Mouse (Mus musculus): ENCODE data around the gene Gm28551.
"Not testable (repeated sequence)": the region's sequence is repeated elsewhere in the genome, so short reads cannot be mapped to it uniquely, and the experiment has no call there.

Gene Gm28551

DNA sequence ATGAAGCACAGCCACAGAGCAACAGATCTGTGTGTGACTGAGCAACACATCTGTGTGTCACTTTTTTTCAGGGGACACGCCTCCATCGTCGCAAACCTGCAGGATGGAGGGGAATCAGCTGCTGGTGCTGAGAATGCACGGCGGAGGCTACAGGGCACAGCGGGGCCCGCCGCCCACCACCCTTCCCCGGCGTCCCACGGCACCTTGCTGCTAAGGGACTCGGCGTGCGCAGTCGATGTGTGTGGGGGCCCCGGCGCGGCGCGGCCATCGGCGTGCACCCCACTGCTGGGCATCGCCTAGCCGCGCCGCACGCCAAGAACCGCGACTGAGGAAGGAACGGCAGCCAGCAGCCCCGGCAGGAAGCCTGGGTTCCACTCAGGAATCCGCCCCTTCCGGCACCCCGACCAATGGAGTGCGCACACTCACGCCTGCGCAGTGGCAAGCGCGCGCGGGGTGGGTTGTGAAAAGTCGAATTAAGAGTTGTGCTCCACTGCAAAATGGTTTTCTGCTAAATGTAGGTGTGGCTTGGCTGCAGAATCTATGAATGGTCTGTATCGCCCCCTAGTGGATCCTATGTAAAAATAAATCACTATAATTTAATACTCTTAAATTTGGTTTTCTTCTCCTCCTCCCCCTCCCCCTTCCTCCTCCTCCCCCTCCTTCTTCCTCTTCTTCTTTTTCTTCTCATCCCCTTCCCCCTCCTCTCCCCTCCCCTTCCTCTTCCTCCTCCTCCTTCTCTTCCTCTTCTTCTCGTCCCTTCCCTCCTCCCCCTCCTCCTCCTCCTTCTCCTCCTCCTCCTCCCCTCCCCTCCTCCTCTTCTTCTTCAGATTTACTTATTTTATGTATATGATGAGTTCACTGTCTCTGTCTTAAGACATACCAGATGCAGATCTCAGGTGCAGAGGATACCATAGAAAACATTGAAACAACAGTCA is at the start of gene Gm28551, which contains the start of the genes Asdurf and Asnsd1:
Gm28551 (minus strand) TSS at position 341 of the 935 bp plus-strand sequence.
Asdurf (minus strand) TSS at position 293 of the 935 bp plus-strand sequence.
Asnsd1 (minus strand) TSS at position 426 of the 935 bp plus-strand sequence.
- DNase-seq (ENCODE audit: inconsistent ontology term) = peak; percentile 99

DNA sequence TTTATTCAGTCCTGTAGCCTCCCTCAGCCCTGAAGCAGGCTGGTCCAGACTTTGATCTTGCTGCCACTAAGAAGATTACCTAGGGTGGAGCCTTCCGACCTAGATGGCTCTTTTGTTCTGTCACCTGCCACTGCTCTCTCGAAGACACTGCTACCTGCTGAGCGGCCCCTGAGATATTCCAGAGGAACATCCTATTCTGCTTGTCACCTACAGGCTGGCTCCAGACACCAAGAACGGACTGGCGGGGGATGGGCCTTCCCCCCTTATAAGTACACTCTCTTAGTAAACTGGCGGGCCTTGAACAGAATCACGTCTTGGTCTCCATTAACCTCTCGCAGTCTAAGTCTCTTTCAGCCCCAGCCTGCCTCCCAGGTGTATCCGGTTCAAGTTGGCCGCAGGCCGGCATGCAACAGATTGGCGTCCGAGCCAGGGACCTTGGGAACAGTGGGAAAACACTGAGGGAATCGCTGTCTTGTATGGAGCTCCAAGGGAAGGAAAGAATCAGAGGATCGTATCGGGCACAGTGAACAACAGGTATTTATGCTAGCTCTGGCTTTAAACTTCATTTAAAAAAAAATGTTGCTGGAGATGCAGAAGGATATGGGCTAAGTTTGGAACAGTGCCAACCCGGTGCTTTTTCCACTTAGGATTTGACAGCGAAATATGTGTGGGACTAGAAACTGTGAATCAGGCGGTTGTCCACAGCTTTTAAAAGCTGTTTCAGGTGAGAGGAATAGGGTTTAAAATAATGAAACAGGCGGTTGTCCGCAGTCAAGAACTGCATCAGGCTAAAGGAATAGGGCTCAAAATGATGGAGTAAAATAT is 41.7 kb upstream of the Gm28551 start:
- not testable (repeated sequence) for DNase-seq (ENCODE audit: inconsistent ontology term)

DNA sequence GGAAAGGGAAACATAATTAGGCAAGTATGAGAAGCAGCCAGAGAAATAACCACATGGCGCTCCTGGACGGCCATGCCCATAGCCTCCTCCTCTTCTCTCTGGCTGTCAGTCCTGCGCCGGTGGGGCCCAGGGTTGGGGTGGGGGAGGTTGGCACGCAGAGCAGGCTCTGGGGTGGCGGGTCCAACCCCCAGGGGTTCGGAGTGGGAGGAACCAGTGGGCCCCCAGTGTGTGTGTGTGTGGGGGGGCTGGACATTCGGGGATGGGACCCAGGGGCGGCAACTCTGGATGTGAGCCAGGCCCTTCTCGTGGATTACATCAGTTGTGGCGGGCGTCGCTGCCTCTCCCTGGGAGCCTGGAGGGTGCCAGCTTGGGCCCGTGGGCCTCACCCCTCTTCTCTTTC is 36.3 kb upstream of the Gm28551 start:
- no peak for DNase-seq (ENCODE audit: inconsistent ontology term)

DNA sequence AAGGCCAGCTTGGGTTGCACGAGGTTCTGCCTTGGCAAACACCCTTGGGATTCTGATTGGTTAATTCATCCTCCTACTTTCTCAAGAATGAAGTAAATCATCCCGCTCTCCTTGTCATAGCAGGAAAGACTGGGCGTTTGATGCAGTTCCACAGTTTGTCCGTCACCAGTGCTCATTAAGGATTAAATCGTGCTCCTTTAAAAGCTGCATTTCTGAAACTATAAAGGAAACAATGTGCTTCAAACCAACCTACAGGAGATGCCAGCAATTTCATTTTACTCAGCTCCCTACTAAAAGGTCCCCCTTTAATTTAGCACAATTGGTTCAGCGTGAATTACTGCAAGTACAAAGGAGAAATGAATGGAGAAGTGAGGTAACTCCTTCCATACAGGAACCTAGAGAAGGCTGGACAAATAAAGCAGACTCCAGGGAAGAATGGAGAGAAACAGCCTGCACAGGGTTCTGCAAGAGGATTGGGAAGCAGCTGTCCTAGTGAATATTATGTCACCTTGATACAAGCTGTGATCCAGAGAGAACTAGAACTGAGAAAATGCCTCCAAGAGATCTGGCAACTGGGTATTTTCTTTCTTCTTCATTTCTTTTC is 31.7 kb upstream of the Gm28551 start:
- DNase-seq (ENCODE audit: inconsistent ontology term) = no peak

DNA sequence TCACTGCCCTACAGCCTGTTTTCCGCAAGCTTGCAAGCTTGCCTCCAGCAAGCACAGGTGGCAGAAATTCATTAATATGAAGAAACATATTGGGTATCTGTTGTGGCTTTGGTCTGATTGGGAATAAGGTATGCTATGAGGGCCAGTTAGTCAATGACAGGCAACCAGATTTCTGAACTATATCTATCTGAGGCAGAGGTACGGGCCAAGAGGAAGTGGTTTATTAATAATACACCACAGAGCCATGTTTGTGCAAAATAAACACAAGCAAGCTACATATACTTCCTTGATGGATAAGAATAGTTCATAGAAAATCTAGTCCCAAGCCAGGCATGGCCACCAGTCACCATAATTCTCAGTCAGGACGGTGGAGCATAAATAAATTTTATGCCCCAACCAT is 25.3 kb upstream of the Gm28551 start:
- no peak for DNase-seq (ENCODE audit: inconsistent ontology term)

DNA sequence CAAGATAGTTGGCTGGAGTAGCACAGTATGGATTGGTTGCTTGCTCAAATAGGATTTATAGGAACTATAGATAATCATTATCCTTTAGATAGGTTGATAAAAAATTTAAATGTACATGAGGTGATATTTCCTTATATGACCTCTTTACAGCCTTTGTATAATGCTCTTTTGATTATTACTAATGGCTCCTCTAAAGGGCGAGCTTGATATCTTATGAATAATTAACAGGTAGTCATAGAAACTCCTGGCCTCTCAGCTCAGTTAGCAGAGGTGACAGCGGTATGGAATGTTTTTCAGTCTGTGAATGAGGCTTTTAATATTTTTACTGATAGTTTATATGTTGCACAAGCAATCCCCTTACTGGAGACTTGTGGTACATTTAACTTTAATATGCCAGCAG is 23.5 kb upstream of the Gm28551 start:
- DNase-seq (ENCODE audit: inconsistent ontology term) = not testable (repeated sequence)

DNA sequence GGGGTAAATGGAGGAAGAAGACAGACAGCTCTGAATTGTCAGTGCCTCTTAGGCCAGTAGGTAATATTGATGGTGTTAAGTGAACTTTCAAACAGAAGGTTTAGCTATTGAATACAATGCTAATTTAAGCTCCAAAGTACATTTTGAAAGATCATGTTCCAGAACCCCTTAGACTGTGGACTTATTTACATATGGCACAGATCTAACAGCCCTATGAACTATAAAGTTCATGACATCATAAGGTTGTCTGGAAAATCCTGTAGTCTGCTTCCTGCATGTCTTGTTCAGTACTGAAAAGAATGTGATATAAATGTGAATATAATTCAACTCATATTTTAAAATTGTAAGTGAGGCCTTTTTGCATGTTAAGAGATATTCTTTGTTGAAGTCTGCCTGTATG is 6.5 kb upstream of the Gm28551 start:
- DNase-seq (ENCODE audit: inconsistent ontology term) = no peak

DNA sequence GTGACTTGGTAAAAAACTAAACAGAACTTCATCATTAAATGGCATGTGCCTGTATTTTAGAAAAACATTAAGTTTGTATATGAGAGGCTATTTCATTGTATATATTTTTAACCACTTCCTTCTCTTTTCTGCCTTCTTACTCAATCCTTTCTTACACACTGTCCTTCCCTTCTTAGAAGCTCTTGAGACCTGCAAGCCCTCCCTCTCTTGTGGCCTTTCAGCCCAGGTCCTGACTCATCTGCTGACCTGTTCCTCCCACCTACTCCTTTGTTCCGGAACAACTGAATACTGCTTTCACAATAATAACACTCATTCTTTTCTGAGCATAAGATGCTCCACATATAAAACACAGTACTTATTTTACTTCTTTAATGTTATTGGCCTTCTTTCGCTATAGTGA is 11.4 kb downstream of the Gm28551 start:
- DNase-seq (ENCODE audit: inconsistent ontology term) = no peak

DNA sequence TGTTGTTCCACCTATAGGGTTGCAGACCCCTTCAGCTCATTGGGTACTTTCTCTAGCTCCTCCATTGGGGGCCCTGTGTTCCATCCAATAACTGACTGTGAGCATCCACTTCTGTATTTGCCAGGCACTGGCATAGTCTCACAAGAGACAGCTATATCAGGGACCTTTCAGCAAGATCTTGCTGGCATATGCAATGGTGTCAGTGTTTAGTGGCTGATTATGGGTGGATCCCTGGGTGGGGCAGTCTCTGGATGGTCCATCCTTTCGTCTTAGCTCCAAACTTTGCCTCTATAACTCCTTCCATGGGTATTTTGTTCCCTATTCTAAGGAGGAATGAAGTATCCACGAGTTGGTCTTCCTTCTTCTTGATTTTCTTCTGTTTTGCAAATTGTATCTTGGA is 15.1 kb downstream of the Gm28551 start:
- DNase-seq (ENCODE audit: inconsistent ontology term) = not testable (repeated sequence)

DNA sequence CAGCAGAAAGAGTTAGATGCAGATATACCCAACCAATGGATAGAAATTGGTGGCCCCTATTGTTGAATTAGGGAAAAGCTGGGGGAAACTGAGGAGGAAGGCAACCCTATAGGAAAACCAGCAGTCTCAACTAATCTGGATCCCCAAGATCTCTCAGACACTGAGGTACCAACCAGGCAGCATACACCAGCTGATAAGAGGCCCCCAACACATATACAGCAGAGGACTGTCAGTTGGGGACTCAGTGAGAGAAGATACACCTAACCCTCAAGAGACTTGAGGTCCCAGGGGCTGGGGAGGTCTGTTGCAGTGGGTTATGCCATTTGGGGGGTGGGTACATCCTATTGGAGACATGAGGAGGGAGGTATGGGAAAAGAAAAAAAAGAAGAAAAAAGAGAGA is 17.0 kb downstream of the Gm28551 start:
- no peak for DNase-seq (ENCODE audit: inconsistent ontology term)

DNA sequence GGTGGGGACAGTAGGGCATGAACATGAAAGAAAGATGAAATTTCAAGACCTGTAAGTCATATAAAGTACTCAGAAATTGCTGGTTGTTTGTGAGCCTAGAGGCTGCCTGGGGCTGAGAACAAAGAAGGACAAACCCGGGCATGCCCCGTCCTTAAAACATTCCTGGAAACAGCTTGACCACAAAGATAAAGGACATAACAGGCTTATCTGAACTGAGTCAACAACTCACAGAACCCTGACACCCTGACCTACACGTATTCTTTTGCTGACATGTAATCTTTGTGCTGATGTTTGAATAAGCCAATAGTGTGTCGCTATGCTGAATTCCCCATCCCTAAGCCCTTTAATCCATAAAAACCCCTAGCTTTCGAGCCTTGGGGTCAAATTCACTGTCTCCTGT is 18.9 kb downstream of the Gm28551 start:
- not testable (repeated sequence) for DNase-seq (ENCODE audit: inconsistent ontology term)

DNA sequence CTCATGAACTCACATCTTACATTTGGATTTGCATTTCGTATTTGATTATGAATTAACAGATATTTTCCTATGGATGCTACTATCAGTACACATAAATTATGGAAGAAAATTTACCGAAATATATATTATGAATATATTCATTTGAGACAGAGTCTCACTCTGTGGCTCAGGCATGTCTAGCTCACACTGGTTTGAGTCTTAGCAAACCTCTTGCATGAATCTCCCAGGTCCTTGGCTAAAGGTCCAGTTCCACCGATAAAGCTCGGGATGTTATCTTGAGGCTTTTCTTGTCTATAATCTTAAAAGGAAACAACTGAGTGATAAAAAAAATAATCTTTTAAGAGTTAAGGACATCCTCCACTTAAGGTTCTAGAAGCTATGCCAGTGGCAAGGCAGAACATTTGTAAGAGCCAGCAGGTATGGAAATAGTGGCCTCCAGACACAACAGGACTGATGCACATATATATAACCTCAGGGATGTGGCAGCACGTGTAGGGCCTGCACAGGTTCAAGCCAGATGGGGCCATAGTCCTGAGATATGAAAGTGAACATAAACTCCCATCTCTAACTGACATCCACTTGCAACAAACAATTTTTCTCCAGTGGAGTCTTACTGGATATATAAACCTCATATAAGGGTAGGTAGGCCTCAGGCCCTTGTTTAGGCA is 27.5 kb downstream of the Gm28551 start:
- no peak for DNase-seq (ENCODE audit: inconsistent ontology term)

DNA sequence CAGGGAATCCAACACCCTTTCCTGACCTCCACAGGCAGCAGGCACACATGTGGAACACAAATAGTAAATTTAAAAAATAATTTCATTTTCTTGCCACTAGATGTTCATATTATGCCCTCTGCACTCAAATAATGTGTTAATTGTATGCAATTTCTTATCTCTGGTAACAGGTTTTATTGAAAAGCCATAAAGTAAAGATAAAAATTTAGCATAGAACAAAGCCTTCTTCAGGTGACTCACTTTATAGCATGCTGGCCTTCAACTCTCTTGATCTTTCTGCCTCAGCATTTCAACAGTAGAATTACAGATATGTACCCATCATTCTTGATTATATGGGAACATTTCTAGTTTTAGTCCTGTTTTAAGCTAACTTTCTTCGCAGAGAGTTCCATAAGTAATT is 28.2 kb downstream of the Gm28551 start:
- DNase-seq (ENCODE audit: inconsistent ontology term) = no peak

DNA sequence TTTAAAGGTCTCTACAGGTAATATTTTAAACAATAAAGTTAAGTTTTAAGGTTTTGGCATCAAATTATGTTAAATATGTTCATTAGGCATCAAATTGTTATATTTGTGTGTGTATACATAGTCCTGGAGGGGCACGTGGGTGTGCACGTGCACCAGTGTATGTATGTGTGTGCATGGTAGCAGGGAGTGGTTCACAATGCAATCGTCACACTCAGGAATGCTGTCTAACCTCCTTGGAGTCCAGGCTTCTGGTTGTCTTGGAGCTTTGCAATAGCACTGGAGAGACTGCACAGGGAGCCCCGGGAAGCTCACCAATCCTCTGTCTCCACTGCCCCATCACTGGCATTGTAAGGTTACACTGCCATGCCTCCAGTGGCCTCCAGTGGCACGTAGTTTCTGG is 29.2 kb downstream of the Gm28551 start:
- DNase-seq (ENCODE audit: inconsistent ontology term) = no peak

DNA sequence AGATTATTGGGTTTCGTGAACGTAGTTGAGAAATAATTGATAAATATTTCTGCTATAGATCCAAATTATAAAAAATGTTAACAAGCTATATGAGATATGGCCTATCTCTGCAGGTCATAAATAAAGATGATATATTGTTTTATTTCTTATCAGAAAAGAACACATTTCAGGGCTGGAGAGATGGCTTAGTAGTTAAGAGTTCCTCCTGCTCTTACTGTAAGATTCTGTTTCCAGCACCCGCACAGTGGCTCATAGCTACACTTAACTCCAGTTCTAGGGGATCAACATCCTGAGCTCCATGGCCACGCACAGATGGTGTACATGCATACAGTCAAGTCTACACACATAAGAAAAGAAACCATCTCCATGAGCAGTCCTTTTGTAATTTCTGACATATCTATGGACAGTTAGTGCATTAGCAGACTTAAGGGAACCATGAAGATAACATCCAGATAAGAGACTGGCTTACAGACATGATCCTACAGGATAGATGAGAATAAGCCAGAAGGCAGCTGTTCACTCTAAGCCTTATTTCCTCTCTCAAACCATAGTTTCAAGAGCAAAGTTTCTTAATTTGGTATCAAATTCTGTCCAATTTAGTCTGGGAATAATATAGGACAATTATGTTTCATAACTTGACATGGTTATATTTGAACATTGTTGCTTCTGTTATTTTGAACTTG is 30.7 kb downstream of the Gm28551 start:
- DNase-seq (ENCODE audit: inconsistent ontology term) = no peak

DNA sequence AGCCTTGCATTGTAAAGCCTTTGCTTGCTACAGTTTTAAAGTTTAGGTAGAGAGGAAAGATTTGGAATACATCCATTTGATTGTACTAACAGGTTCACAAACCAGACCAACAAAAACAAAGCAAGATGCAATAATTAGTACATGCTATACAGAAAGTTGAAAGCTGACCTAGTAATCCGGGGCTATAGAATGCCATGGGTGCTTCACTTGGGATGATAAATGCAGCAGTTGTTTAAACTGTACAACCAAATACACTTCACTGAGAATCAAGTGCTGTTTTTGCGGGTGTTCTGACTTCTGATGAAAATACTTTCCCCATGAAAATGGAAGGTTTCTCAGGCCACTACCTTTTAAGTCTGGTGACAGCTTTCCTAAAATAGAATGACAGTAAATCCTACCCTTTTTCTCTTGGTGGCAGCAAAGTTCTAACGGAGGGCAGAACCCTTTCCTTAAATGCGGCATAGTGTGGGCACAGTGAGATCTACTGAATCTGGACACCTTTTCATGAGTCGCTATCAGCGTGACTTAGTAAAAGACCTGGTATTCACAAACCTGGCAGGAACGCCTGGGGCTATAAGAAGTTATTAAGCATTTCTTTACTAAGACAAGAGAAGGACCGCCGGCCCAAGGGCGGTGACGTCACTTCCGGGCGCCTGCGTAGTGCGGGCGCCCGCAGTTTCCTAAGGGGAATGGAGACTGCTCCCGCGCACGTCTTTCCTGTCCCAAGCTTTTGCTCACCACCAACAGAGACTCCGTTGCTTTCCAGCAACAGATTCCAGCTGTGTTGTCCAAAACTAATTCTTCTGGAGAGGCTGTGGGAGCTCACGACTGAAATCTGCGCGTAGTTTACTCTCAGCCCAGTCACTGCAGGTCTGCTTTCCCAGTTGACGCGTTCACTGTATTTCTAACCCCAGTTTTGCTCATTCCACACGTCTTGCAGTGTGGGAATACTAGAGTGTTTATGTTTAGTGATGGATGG is 39.2 kb downstream of the Gm28551 start, which contains the start of gene Osgepl1:
Osgepl1 (plus strand) TSS at position 636 of the 979 bp plus-strand sequence.
- DNase-seq (ENCODE audit: inconsistent ontology term) = peak; percentile 92

DNA sequence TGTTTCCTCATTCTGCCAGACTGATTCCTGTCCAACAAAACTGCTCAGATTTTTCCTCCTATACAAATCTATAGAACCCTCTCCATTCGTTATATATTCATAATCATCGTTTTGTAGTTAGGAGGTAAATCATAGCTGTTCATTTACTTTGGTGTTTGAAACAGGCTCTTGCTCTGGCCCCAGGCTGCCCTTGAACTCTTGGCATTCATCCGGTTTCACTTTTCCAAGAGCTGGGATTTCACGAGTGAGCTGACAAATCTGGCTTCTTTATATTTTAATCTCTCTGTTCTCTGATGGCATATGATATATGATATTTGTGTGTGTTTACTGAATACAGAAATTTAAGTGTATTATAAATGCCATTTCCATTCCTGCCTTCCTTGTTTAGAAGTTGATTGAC is 52.0 kb downstream of the Gm28551 start:
- DNase-seq (ENCODE audit: inconsistent ontology term) = no peak

DNA sequence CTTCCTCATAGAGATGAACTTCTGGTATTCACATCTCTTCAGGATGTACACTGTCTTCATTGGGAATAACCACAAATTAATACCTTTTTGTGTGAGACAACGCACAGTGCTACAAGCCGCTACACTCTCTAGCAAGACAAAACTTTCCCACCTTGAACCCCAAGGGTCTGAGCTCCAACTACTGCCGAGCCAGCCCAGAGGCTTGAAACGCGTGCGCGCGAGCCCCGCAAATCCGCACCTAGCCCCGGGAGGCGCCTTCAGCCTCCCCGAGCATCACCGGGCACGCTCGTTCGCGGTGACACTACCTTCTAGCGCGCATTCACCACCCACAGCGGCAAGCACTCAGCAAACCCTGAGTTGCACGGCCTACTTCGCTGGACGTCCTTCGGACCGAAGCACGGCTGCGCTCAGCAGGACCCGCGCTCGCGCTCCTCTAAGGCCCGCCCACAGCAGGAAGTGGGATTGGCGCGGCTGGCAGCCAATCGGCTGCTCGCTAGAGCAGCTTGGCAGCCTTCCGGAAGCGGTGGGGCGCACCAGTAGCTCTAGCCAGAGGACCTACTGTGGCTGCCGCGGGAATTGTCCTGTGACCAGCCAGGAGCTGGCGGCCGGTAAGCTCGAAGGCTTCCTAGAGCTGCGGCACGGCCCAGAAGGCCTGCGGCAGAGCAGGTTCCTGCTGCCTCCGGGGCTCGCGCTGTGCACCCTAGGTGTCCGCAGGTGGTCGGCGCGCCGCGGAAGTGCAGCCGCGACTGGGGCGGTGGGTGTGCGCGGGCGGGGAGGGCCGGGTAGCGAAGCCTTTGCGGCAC is 55.7 kb downstream of the Gm28551 start, which contains the start of the genes Pms1, Ormdl1 and Gm28778:
Pms1 (minus strand) TSS at position 438 of the 803 bp plus-strand sequence.
Ormdl1 (plus strand) TSS at position 515 of the 803 bp plus-strand sequence.
Gm28778 (plus strand) TSS at position 531 of the 803 bp plus-strand sequence.
- peak; percentile 96 for DNase-seq (ENCODE audit: inconsistent ontology term)
